Comparison of ENCODE assay signal across 15 mouse cellular contexts in genomic region chr2:11149091-11149490, GRCm38 (mm10). TPM values are rescaled to one million over a fixed set of nuclear protein-coding genes. Genes with fewer than 3 reads are reported as not detected.
A peak's percentile ranks its signal among the peaks of the same experiment; 100 is the strongest.
DNase-seq lines count a peak whose midpoint lies in the region.
"Had no signal": no experiment of that assay in that cellular context is flagged by ENCODE, and none has a peak within 500 bp of the region (broad histone marks: within the 10 kb centered on the region; RNA-seq: fewer than 3 reads in every experiment).

No protein-coding gene starts in this region.

- peak; percentile 47 for DNase-seq in adrenal gland, postnatal 14 days
- no peak for DNase-seq in adrenal gland, postnatal 4 days (ENCODE audit: low spot score in 2 of 2)
- DNase-seq in heart, postnatal 10 days, result peak; percentile 14 to 15
- DNase-seq in heart, adult 9 months (ENCODE audit: low spot score in 2 of 2), result no peak
- peak; percentile 8 for DNase-seq in right cerebral cortex, adult 18-20 months
- DNase-seq in right cerebral cortex, postnatal 4 days, result no peak
- no peak for DNase-seq in lung, adult 18-20 months
- DNase-seq: cerebellum, adult 2 months; gastrocnemius, postnatal 25 days; kidney, adult 11 months; kidney, postnatal 36 days; lung, adult 2 months; lung, postnatal 14 days; right cerebral cortex, postnatal 14 days; thymus, postnatal 14 days had no signal

- intact Hi-C loops in heart, postnatal 10 days (cut with DNase I), result no loop called here

RNA-seq across cellular contexts. Expression of gene Prkcq, which starts 22.8 kb away (rescaled TPM):
- 2.7 and 7.1 TPM in 2 replicates for total RNA-seq in adrenal gland, postnatal 14 days (2021)
- 1 to 10 TPM; 3.2 to 3.4 TPM for total RNA-seq in adrenal gland, postnatal 4 days (2021)
- total RNA-seq in heart, postnatal 10 days (2021), result 1 to 10 TPM; 1.8 to 2.5 TPM

Comparison
In these comparisons a context has a peak if more than half of its experiments do, and no peak if none do; other contexts are left out.
1. DNase-seq: peak in adrenal gland, postnatal 14 days (single experiment), heart, postnatal 10 days (2 of 2) and right cerebral cortex, adult 18-20 months (single experiment); none in adrenal gland, postnatal 4 days (0 of 2), heart, adult 9 months (0 of 2), right cerebral cortex, postnatal 4 days (single experiment) and lung, adult 18-20 months (0 of 2).